Mouse (Mus musculus) yolk sac, embryonic 10.5 days (tissue): ENCODE measurements around the gene Rgs3.

Experiments used
- DNase-seq: peaks from one replicate; pipeline ENCODE4 v3.0.0-alpha.2; 2017; ENCODE audit warnings: low spot score

Rgs3 gene

DNA sequence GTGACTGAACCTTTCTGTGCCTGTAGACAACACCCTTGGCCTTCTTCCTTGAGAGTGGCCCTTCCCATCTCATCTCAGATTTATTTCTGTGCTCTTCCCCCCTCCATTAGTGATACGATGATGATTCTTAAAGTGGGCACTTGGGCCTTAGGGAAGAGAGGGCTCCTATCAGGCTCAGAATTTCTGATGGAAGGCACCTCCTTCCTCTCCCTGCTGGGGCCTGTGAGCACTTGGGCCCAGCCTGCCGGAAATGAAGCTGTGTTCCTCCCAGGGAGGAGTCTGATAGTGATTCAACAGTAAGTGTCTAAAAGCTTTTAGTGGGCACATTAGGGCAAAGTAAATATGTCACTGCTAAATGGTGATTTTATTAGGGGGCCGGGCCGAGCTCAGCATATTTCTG is 67.7 kb downstream of the Rgs3 start:
- no peak for DNase-seq

DNA sequence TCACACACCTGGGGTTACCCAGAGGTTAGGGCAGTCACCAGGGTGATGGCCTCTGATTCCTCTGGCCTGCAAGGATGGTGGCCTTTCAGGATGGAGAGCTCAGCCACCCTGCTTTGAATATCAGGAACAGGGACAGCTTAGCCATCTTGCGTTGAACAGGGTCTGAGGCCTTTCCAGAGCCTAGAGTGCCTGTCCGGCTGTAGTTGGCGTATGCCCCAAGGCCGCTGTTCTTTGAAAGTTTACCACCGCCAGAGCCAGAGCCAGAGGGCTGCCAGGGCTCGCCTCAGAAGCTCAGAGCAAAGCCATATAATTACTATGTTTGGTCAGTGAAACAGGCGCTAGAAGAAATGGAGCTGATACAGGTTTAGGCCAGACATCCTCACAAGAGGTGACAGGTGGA is 68.9 kb downstream of the Rgs3 start:
- no peak for DNase-seq

GRCm38 (mm10) chr4:62629461-62629860 is 69.8 kb downstream of the Rgs3 start:
- DNase-seq = no peak

GRCm38 (mm10) chr4:62629905-62630304 is 70.3 kb downstream of the Rgs3 start:
- no peak for DNase-seq

DNA sequence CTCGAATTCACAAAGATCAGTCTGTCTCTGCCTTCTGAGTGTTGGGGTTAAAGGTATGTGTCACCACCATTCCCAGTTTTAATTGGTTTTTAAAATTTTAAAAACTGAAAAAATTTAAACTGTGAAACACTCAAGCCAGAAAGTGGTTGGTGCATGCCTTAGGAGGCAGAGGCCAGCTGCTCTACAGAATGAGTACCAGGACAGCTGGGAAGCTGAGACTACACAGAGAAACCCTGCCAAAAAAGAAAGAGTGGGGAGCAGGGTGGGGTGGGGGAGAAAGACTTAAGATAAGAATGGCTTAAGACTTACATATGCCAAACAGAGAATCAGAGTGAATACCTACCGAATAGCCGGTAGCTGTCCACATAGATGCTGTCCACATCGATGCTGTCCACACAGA is 73.6 kb downstream of the Rgs3 start:
- no peak for DNase-seq

- peak; percentile 70 for DNase-seq
These were observed 74.5 kb downstream of the Rgs3 start for GRCm38 (mm10) chr4:62634054-62634591.

- DNase-seq = peak; percentile 89
These were observed 75.2 kb downstream of the Rgs3 start for GRCm38 (mm10) chr4:62634840-62635239.

DNA sequence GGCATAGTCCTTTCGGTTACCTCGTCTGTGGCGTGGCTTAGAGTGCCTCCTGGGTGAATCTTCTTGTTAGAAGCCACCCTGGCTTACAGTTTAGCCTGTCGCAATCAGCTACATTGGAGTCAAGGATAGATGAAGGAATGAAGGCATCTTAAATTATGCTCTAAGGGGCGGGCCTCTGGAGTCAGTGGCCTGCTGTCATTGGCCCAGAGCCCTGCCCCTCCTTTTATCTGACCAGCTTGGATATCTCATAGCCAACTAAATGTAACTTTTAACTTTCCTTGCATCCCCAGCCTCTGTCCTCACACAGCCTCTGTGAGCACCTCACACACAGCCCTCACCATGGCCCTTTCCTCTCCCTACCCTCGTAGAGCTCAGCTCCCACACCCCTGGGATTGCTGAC is 76.4 kb downstream of the Rgs3 start:
- DNase-seq = no peak

DNA sequence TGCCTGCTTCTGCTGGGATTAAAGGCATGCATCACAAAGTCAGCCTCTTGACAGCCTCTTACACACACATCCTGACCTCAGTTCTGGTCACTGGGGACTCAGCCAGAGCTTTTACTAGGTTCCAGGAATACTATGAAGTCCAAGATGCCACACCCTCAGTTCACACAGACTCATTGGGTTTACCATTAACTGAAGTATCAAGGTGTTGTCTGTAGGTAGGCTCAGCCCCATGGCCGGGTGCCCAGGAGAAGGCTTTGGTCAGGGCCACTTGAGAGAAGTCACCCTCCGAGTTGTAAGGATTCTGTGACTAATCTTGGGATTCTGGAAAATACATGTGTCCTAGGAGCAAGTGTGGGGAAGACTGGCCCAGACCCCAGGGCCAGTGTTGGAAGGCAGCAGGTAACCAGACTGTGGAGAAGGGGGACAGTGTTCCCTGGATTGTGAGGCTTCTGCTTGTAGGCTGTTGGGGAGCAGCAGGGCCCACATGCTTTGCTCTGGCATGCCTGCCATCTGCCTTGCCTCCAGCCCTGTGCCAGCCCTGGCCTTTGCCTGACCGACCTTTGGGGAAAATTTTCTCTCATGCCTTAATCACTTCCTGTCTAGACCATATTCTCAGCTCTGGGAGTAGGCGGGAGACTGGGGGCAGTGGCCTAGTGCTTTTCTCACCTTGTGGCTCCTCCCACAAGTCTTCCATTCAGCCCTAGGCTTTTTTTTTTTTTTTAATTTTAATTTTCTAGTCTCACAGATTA is 78.4 kb downstream of the Rgs3 start:
- DNase-seq = peak; percentile 77

DNA sequence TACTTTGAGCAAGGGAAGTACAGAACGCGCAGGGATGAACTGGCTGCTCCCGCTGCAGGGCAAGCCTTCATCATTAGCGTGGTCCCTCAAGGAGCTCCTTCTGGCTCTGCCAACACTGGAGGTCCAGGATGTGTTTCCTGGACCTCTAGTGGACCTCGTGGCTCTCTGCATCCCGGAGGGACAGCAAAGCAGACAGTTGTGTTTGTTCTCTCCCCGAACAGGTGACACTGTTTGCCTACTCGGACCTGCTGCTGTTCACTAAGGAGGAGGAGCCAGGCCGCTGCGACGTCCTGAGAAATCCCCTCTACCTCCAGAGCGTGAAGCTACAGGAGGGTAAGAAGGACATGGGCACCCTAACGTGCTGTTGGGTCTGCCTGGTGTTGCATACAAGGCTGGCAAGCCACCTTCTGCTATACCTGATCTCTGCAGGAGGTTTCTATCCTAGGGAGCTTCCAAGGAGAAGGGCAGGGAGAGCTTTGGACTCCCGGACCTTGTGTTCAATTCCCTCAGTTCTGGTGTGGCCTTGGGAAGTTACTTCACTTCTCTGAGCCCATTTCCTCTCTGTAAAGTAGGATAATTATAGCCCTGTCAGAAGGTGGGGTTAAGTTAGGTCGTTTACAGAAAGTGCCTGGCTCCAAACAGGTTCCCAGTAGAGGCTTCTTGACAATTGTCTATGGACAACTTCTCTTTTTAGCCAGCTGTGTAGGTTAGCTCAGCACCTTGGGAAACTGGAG is 81.0 kb downstream of the Rgs3 start:
- DNase-seq = peak; percentile 83

DNA sequence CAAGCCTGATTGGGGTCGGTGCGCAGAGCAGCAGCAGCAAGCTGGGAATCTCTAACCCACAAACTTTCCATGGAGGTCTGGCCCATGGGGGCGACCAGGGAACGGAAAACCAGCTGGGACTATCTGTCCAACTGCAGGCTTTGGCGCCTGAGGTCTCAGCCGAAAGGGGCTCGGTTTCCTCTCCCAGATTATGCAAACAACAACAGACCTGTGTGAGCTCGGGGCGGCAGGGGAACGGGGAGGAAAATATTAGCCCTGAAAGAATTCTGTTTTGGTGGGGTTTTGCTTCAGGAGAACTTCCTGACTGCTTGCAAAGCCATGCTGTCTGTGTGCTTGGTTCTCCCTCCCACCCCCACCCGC is 81.6 kb downstream of the Rgs3 start:
- DNase-seq = no peak

GRCm38 (mm10) chr4:62641656-62642055 is 82.0 kb downstream of the Rgs3 start:
- no peak for DNase-seq

- DNase-seq = no peak
These were observed 83.8 kb downstream of the Rgs3 start for GRCm38 (mm10) chr4:62643401-62643800.

DNA sequence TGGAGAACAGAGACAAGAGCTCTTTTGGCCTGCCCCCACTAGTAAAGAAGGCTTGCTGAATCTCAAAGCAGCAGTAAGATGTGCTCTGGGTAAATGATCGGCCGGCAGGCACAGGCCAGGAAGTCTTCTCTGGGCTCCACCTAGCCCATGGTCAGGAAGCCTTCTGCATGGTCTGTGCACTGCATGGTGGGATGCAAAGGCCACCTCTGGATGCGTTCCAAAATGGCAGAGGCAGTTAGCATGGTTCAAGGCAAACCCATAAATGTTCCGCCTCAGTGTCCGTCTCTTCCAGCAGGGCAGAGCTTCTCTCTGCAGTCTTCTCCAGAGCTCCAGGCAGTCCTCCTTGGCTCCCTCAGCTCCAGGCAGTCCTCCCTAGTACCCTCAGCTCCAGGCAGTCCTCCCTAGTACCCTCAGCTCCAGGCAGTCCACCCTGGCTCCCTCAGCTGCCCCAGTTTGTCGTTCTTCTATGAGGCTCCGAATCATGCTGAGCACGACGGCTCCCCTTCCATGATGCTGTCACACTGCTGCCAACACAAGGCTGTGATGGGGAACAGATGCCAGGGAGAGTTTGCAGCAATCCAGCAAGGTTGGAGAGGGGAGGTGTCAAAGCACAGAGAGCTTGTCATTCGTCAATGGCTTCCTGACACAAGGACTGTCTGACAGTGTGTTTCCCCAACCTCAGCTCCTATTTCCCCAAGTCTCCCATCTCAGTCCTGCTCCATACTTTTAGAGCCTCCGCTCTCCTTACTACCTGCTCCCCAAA is 84.6 kb downstream of the Rgs3 start:
- no peak for DNase-seq

DNA sequence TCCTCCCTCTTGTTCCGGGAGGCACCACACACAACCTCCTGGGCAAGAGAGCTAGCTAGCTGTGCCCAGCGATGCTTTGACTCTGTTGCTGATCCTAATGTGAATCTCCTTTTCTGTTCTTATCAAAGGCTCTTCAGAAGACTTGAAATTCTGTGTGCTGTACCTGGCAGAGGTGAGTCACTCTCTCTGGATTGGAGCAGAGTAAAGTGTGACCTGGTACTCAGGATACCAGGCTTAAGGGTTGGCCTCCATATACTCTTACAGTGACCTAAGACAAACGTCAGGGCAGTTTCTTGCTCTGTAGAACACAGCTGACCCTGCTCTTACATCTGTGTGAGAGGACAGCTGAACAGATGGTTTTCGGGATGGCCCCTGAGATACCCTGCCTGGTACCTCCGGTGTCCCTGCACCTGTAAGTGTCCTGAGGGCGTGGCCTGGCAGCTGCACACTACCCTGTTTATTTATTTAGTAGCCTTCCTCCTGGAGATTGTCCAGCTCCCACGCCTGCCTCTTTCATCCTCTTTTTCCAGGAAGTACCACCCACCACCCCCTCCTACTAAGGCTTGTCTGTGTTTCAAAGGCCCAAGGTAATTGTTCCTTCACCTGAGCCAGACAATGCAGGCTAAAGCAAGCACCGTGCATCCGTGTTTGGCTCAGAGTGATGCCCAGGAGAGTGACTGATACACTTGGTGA is 87.1 kb downstream of the Rgs3 start:
- no peak for DNase-seq

- no peak for DNase-seq
These were observed 89.2 kb downstream of the Rgs3 start for GRCm38 (mm10) chr4:62648848-62649247.

GRCm38 (mm10) chr4:62649536-62650230 is 90.0 kb downstream of the Rgs3 start:
- peak; percentile 74 for DNase-seq

DNA sequence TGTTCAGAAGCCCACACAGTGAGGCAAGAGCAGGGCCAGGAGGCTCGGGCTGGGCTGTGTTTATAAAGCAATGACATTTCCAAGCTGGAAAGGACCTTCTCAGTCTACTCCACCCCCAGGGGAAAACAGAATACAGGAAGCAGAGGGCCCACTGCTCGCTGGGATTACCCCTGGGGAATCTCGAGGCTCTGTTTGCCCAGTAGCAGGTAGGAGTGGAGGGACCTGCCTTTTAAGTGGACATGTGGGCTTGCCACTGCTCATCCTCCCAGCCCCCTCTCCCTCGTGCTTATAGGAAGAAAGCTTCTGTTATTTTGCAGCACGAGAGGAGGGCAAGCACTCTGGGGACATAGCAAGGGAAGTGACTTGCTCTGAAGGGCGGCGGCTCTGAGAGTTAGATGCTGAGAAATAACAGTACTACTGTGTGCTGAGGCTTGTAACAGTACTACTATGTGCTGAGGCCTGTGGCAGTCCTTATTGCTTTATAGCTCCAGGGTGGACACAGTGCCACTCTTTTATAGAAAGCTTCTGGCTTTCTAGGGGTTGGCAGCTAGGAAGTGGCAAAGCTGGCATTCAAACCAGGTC is 91.6 kb downstream of the Rgs3 start:
- no peak for DNase-seq

DNA sequence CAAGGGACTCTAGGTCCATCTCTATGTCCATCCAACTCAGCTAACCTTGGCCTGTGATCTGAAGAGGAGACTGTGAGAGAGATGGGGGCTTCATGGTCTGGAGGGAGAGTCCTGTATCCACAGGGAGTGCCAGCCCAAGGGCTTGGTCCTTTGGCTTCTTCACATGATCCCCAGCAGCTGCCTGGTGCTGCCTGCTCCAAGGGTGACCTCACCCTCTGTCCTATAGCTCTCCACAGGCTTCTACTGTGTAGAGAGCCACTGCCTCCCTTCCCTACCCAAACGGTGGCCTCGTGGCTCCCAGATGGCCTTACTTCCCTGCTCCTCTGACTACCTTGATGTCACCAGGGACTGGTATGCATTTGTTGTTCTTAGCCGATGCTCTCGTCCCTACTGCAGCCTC is 92.6 kb downstream of the Rgs3 start:
- DNase-seq = no peak

DNA sequence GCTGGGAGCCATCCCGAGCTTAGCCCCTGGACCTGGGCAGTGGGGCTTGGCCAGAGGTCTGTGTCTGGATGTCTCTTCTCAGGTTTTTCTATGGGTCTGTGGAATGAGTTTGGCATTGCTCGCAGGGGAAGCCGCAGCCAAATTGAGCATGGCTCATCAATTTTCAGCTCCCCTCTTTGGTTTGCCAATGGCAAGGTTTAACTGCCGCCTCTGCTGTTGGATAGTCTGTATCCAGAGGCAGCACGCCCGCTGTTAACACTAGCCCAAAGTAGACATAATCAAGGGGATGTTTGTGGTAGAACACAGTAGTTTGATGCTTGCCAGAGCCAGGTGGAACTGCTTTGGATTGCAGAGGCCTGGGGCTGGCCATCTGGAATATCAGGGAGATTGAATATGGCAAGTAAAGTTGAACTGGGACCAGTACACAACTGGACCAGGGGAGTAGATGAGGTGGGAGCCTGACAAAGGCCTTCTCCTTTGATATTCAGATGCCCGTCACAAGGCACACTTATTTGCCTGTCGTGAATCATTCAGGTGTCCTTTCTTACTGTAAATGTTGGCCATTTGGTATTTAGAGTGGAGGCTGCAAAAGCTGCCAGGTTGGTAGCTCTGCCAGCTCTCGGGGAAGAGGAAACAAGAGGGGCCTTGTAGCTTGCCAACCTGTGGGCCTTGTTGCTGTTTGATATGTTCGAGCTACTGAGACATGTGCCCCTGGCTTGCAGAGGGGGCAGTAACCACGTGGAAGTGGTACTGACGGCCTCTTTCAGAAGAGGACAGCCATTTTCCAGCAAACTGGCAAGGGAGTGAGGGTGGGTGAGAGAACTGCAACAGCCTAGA is 93.5 kb downstream of the Rgs3 start:
- DNase-seq = no peak
